Mouse (Mus musculus): Measurements from ENCODE around the gene Clstn2. TPM values are rescaled to one million over a fixed set of nuclear protein-coding genes. Genes with fewer than 3 reads are reported as not detected.

The Clstn2 gene
- total and polyA plus RNA-seq, 3 experiments: not detected

DNA sequence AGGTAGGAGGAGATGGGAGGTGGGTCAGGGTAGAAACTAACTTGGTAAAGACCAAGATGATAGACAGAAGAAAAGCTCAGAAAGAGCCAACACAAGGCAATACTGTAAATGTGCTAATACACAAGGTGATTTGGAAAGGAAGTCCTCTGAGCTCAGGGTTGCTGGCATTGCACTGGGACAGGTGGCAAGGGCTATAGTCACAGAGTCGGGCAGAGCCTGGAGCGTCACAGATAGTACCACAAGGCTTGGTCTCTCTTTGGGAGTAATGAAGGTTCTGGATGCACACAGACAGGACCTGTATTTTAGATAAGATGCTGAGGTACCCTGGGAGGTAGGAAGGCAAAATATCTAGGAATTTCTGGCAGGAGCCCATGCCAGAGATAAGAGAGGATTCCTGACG, 28.7 kb upstream of the Clstn2 start:
- Histone ChIP-seq H3K9ac (ENCODE audit: control insufficient read depth, low read depth, low read length, poor library complexity, severe bottlenecking) (no peak overlapping the region), H3K27me3 (ENCODE audit: control insufficient read depth in 1 of 2, insufficient read depth in 2 of 2, low read length in 2 of 2) (no peaks in the 10 kb centered on the region), H3K4me3 (ENCODE audit: control insufficient read depth in 1 of 2, insufficient read depth in 1 of 2, low read depth in 2 of 2, low read length in 2 of 2) (no peak overlapping the region), H3K4me1 (ENCODE audit: control insufficient read depth in 1 of 2, insufficient read depth in 2 of 2, low read length in 2 of 2) (no peaks in the 10 kb centered on the region), H3K36me3 (ENCODE audit: control insufficient read depth in 1 of 2, insufficient read depth in 2 of 2, low read length in 2 of 2) (no peaks in the 10 kb centered on the region), H3K27ac (ENCODE audit: control insufficient read depth, low read depth, low read length) (no peak overlapping the region), H3K79me2 (ENCODE audit: control insufficient read depth, insufficient read depth, low read length, poor library complexity) (no peaks in the 10 kb centered on the region), H3K9me3 (replicated peaks; ENCODE audit: insufficient read depth, low read length) (no peaks in the 10 kb centered on the region)
- TF ChIP-seq POLR2AphosphoS5 (IDR thresholded peaks at IDR 0.05; ENCODE audit: borderline replicate concordance, low read depth, low read length) (no peak), MEF2A (IDR thresholded peaks at IDR 0.05; ENCODE audit: extremely low read depth, insufficient replicate concordance, low read depth, low read length, poor library complexity, severe bottlenecking) (no peak), ETS1 (IDR thresholded peaks at IDR 0.05; ENCODE audit: low read depth, low read length) (no peak), ZC3H11A (IDR thresholded peaks at IDR 0.05; ENCODE audit: low read depth, low read length) (no peak)
- no peak for DNase-seq (ENCODE audit: low read depth, low spot score)

GRCm38 (mm10) chr9:98057291-98057690, 24.3 kb upstream of the Clstn2 start:
- H3K9me3 ChIP-seq (replicated peaks; ENCODE audit: insufficient read depth, low read length): no peaks in the 10 kb centered on the region
- H3K4me1 ChIP-seq (ENCODE audit: control insufficient read depth in 1 of 2, insufficient read depth in 2 of 2, low read length in 2 of 2): no peaks in the 10 kb centered on the region
- no peaks in the 10 kb centered on the region for H3K79me2 ChIP-seq (ENCODE audit: control insufficient read depth, insufficient read depth, low read length, poor library complexity)
- no peak for TF ChIP-seq NELFE (IDR thresholded peaks at IDR 0.05; ENCODE audit: low read depth, low read length)
- TF ChIP-seq ZMIZ1 (IDR thresholded peaks at IDR 0.05; ENCODE audit: low read depth, low read length): no peak
- TF ChIP-seq SIN3A (IDR thresholded peaks at IDR 0.05; ENCODE audit: low read length): no peak
- no peak for TF ChIP-seq GABPA (IDR thresholded peaks at IDR 0.05; ENCODE audit: low read depth, low read length)
- DNase-seq (ENCODE audit: low read depth, low spot score): no peak
- H3K4me3 ChIP-seq (ENCODE audit: control insufficient read depth in 1 of 2, insufficient read depth in 1 of 2, low read depth in 2 of 2, low read length in 2 of 2): no peak overlapping the region
- no peak overlapping the region for H3K9ac ChIP-seq (ENCODE audit: control insufficient read depth, low read depth, low read length, poor library complexity, severe bottlenecking)
- no peaks in the 10 kb centered on the region for H3K27me3 ChIP-seq (ENCODE audit: control insufficient read depth in 1 of 2, insufficient read depth in 2 of 2, low read length in 2 of 2)
- no peak overlapping the region for H3K27ac ChIP-seq (ENCODE audit: control insufficient read depth, low read depth, low read length)
- H3K36me3 ChIP-seq (ENCODE audit: control insufficient read depth in 1 of 2, insufficient read depth in 2 of 2, low read length in 2 of 2): no peaks in the 10 kb centered on the region

GRCm38 (mm10) chr9:98051343-98051742, 18.4 kb upstream of the Clstn2 start:
- no peaks in the 10 kb centered on the region for H3K9me3 ChIP-seq (replicated peaks; ENCODE audit: insufficient read depth, low read length)

More at GRCm38 (mm10) chr9:98051343-98051742, 18.4 kb upstream of the Clstn2 start:
- no peak for TF ChIP-seq SIN3A (IDR thresholded peaks at IDR 0.05; ENCODE audit: low read length)
- TF ChIP-seq MAZ (IDR thresholded peaks at IDR 0.05; ENCODE audit: low read depth, low read length): no peak
- no peak for TF ChIP-seq BHLHE40 (IDR thresholded peaks at IDR 0.05; ENCODE audit: borderline replicate concordance, low read depth, low read length)
- TF ChIP-seq MAX (IDR thresholded peaks at IDR 0.05; ENCODE audit: low read length): no peak
- no peak for TF ChIP-seq MYC (IDR thresholded peaks at IDR 0.05; ENCODE audit: low read depth, low read length)
- TF ChIP-seq POLR2AphosphoS5 (IDR thresholded peaks at IDR 0.05; ENCODE audit: borderline replicate concordance, low read depth, low read length): no peak
- TF ChIP-seq GATA1 (IDR thresholded peaks at IDR 0.05; ENCODE audit: low read depth, low read length): no peak
- TF ChIP-seq GABPA (IDR thresholded peaks at IDR 0.05; ENCODE audit: low read depth, low read length): no peak
- TF ChIP-seq UBTF (IDR thresholded peaks at IDR 0.05; ENCODE audit: borderline replicate concordance, insufficient read depth, low read depth, low read length): no peak
- Histone ChIP-seq H3K27ac (ENCODE audit: control insufficient read depth, low read depth, low read length) (no peak overlapping the region), H3K79me2 (ENCODE audit: control insufficient read depth, insufficient read depth, low read length, poor library complexity) (no peaks in the 10 kb centered on the region), H3K36me3 (ENCODE audit: control insufficient read depth in 1 of 2, insufficient read depth in 2 of 2, low read length in 2 of 2) (no peaks in the 10 kb centered on the region), H3K9ac (ENCODE audit: control insufficient read depth, low read depth, low read length, poor library complexity, severe bottlenecking) (no peak overlapping the region), H3K4me3 (ENCODE audit: control insufficient read depth in 1 of 2, insufficient read depth in 1 of 2, low read depth in 2 of 2, low read length in 2 of 2) (no peak overlapping the region), H3K4me1 (ENCODE audit: control insufficient read depth in 1 of 2, insufficient read depth in 2 of 2, low read length in 2 of 2) (no peaks in the 10 kb centered on the region), H3K27me3 (ENCODE audit: control insufficient read depth in 1 of 2, insufficient read depth in 2 of 2, low read length in 2 of 2) (no peaks in the 10 kb centered on the region)
- no peak for DNase-seq (ENCODE audit: low read depth, low spot score)
